Mouse (Mus musculus) embryonic fibroblast, embryonic 13.5 days (primary cell): ENCODE data around the gene Ank.

Source experiments
- CTCF ChIP-seq: IDR thresholded peaks from 2 replicates; pipeline ENCODE4 v1.5.1; 2011; ENCODE audit warnings: mild to moderate bottlenecking, control low read depth, low read length, moderate library complexity, borderline replicate concordance; ENCODE audit not compliant: insufficient read depth
- POLR2A ChIP-seq: IDR thresholded peaks from 2 replicates; pipeline ENCODE4 v1.6.1; 2011; ENCODE audit warnings: low read depth, mild to moderate bottlenecking, control low read depth, low read length, moderate library complexity

- TF ChIP-seq CTCF (no peak), POLR2A (no peak)
Measured at GRCm38 (mm10) chr15:27627794-27628193, 161.3 kb downstream of the Ank start.
